Mouse (Mus musculus) hindbrain, embryonic 15.5 days (tissue): ENCODE measurements around the gene Zp3. TPM values are rescaled to one million over a fixed set of nuclear protein-coding genes. Genes with fewer than 3 reads are reported as not detected.

Experiments used
- ATAC-seq: fragments of 200-750 bp; cut with Nextera tagmentation; 2 replicates; pipeline ENCODE4 v1.8.0; 2017; ENCODE audit warnings: low read depth, moderate number of reproducible peaks, moderate TSS enrichment; ENCODE audit not compliant: low FRiP score
- H3K27ac ChIP-seq: fragments of 300-500 bp; sonication (generic); replicated peaks from 2 replicates; pipeline ENCODE4 v1.5.1; 2015; ENCODE audit warnings: mild to moderate bottlenecking, inconsistent platforms
- H3K27me3 ChIP-seq: fragments of 300-500 bp; sonication (generic); 2 replicates; pipeline ENCODE4 v1.6.1; 2015; ENCODE audit warnings: control low read depth, inconsistent platforms
- H3K36me3 ChIP-seq: fragments of 300-500 bp; sonication (generic); 2 replicates; pipeline ENCODE4 v1.6.1; 2015; ENCODE audit warnings: control low read depth, inconsistent platforms
- H3K4me1 ChIP-seq: fragments of 300-500 bp; sonication (generic); replicated peaks from 2 replicates; pipeline ENCODE4 v1.6.1; 2015; ENCODE audit warnings: control low read depth, inconsistent platforms
- H3K4me2 ChIP-seq: fragments of 300-500 bp; sonication (generic); 2 replicates; pipeline ENCODE4 v1.6.1; 2015; ENCODE audit warnings: moderate library complexity, mild to moderate bottlenecking, inconsistent platforms
- H3K4me3 ChIP-seq: fragments of 300-500 bp; sonication (generic); 2 replicates; pipeline ENCODE4 v1.5.1; 2015; ENCODE audit warnings: mild to moderate bottlenecking, inconsistent platforms
- H3K9ac ChIP-seq: fragments of 300-500 bp; sonication (generic); 2 replicates; pipeline ENCODE4 v1.6.1; 2015; ENCODE audit warnings: inconsistent platforms
- H3K9me3 ChIP-seq: fragments of 300-500 bp; sonication (generic); 2 replicates; pipeline ENCODE4 v1.6.1; 2016; ENCODE audit warnings: control low read depth, inconsistent platforms
- WGBS: fragments of 180-500 bp; shearing (Covaris S2); methylation state at CpG from one replicate; pipeline ENCODE4 v1.1.7; 2015; 5-methylcytosine and 5-hydroxymethylcytosine counted together
- polyA plus RNA-seq: library from polyadenylated mRNA; unstranded; fragments of >200 nt; fragmentation: Nextera tagmentation; extraction: Ambion mirVana; gene quantifications from 2 replicates; pipeline ENCODE4 v1.2.1, GENCODE M21; 2015

The Zp3 gene
- polyA plus RNA-seq, 1 experiment from 2014 or later = 0.21 TPM

DNA sequence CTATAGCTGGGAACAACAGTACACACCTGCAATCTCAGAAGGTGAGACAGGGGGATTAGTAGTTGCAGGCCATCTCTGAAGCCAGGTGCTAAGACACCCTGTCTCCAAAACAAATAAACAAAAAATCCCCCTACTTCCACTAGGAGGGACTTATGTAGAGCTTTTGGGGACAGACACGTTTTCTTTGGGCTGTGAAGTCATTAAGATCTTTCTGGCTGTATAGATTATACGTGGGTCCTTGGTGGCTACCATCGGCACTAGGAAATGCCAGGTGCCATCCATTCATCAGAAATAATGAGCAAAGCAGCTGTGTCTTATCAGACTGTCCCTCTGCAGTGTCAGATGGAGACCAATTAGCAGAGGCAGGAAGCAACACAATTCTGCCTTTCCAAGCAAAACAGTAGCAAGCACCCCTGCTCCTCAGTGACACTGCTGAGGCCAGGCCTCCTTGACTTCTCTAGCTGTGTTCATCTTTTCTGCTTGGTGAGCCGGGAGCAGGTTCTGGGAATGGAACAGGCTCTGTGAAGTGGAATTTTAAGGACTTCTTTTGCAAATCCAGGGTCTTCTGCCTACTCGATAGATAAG is 13.6 kb downstream of the Zp3 start:
- Histone ChIP-seq H3K4me2 (no peak overlapping the region), H3K27me3 (no peaks in the 10 kb centered on the region), H3K4me3 (no peak overlapping the region), H3K27ac (no peak overlapping the region), H3K36me3 (peaks cover 9% of the 10 kb centered on the region), H3K4me1 (peaks cover 18% of the 10 kb centered on the region), H3K9me3 (no peaks in the 10 kb centered on the region), H3K9ac (no peak overlapping the region)
- ATAC-seq = no peak
- WGBS = 50% methylated on average over 5 of the region's 5 CpGs

DNA sequence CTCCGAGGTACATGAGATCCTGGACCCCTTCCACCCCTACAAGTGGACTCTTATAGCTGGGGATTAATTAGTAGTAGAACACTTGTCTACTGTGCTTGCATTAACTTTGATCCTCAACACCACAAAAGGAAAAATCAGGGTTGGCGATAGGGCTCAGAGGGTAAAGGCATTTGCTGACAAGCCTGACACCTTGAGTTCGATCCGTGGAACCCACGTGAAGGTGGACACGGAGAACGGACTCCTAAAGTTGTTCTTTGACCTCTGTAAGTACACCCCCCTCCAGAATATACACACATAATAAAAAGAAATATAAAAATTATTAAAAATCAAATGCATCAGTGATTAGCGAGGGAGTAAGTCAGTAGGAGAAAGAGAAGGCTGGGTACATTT is 14.4 kb downstream of the Zp3 start:
- H3K9ac ChIP-seq = no peak overlapping the region
- H3K9me3 ChIP-seq = no peaks in the 10 kb centered on the region
- peaks cover 16% of the 10 kb centered on the region for H3K36me3 ChIP-seq
- no peak overlapping the region for H3K4me2 ChIP-seq
- peak overlapping the region; percentile 61 for H3K4me3 ChIP-seq
- ATAC-seq = peak; percentile 10; the same call in 1 of the 2 replicates
- H3K4me1 ChIP-seq = peaks cover 18% of the 10 kb centered on the region
- 61% methylated on average over 8 of the region's 8 CpGs for WGBS
- no peak overlapping the region for H3K27ac ChIP-seq
- no peaks in the 10 kb centered on the region for H3K27me3 ChIP-seq

DNA sequence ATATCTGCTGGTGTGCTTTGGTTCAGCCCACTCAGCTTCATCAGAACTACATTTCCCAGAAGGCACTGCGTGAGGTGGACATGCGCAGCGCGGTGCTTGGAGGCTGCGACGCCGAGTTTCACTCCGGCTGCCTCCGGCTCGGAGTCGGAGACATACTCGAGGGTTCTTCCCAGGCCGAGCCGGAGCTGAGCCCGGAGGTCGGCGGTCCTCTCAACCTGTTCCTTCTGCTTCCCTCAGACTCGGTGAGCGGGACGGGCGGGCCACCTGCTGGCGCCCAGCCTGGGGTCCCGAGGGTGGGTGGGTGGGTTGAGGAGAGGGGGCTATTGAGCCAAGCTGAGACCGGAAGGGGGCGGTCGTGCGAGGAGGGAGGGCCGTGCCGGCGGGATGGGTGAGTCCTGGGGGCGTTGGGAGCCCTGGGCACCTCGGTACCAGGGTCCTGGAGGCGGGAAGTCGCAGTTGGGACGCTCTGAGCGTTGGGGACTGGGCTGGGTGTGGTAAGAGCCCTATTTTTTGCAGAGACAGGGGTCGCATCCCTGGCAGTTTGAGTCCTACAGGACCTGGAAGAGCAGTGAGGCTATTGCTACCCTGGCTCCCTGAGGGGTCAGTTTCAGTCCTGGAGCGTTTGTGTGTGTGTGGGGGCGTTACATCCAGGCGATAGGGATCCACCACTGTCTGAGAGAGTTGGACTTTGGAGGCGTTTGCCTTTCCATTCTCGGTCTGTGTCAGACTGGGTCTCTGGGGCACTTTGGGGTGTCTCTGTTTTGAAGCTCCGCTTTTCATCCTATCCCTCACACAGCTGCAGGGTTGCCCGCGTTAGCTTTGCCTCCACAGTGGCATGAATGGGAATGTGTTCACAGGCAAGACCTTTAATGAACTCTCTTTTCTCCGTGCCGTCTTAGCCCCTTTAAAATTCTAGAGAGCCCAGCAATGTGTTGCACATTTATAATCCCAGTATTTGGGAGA is 15.1 kb downstream of the Zp3 start, which contains the start of gene Dtx2:
Dtx2 (plus strand) TSS at position 76 of the 963 bp plus-strand sequence.
- no peaks in the 10 kb centered on the region for H3K27me3 ChIP-seq
- H3K9ac ChIP-seq = peak within 1 kb of the TSS; percentile 57
- ATAC-seq = peak; percentile 94
- H3K36me3 ChIP-seq = peaks cover 16% of the 10 kb centered on the region
- H3K4me3 ChIP-seq = peak within 1 kb of the TSS; percentile 61
- H3K27ac ChIP-seq = peak within 1 kb of the TSS; percentile 90
- H3K4me1 ChIP-seq = peaks cover 18% of the 10 kb centered on the region
- no peaks in the 10 kb centered on the region for H3K9me3 ChIP-seq
- H3K4me2 ChIP-seq = peak within 1 kb of the TSS; percentile 62
- WGBS = under 1% methylated on average over 47 of the region's 47 CpGs

DNA sequence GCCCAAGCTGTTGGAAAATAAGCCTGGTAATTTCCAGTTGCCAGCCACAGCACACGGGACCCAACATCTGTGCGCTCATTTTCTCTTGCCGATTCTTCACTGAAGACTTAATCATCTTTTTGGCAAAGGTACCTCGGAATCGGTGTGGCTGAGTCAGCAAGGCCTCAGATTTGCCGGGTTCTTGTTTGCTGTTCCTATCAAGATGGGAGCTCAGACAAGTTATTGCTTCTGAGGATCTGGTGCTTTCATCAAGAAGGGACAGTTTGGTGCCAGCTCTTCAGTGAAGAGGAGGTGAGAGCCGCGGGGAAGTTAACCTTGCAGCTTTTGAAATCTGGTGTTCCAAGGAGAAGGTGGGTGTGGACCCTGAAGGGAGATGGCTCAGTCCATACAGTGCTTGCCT is 16.3 kb downstream of the Zp3 start:
- Histone ChIP-seq H3K9ac (peak overlapping the region; percentile 57; the same call in 1 of the 2 replicates), H3K9me3 (no peaks in the 10 kb centered on the region), H3K27ac (no peak overlapping the region), H3K4me1 (peaks cover 18% of the 10 kb centered on the region), H3K36me3 (peaks cover 16% of the 10 kb centered on the region), H3K4me3 (peak overlapping the region; percentile 61; the same call in 1 of the 2 replicates), H3K27me3 (no peaks in the 10 kb centered on the region), H3K4me2 (peak overlapping the region; percentile 62)
- ATAC-seq = no peak
- WGBS = 89% methylated on average over 8 of the region's 8 CpGs

DNA sequence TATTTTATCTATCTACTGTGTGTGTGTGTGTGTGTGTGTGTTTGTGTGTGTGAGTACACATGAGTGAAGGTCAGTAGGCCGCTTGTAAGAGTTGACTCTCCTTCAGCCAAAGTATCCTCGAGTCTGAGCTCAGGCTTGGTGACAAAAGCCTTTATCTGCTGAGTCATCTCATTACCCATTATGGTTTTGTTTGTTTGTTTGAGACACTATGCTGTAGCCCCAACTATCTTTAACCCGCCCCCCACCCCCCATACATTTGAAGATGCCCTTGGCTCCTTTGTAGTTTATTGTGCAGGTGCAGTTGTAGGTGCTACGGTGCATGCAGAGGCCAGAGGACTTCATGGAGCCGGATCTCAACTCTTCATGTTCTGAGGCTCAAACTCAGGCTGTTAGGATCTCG is 21.3 kb downstream of the Zp3 start:
- Histone ChIP-seq H3K36me3 (peaks cover 16% of the 10 kb centered on the region), H3K9me3 (no peaks in the 10 kb centered on the region), H3K4me3 (no peak overlapping the region), H3K27ac (no peak overlapping the region), H3K4me2 (no peak overlapping the region), H3K27me3 (no peaks in the 10 kb centered on the region), H3K9ac (no peak overlapping the region), H3K4me1 (peaks cover 12% of the 10 kb centered on the region)
- ATAC-seq = no peak
- WGBS = 99% methylated on average over 6 of the region's 6 CpGs

DNA sequence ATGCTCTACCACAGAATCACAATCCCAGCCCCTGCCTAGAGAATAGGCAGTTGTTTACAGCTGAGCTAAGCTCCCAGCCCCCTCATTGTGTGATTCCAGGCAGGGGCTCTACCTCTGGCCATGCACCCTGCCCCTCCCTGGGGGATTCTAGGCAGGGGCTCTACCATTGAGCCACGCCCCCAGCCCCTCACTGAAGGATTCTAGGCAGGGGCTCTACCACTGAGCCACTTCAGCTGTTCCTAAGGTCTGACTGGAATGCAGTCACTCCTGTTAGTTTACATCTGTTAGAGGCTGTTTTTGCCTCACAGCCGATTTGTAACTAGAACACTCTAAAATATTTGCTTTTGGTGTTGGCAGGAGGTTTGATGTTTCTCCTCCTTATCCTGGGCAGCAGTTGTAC is 22.4 kb downstream of the Zp3 start:
- H3K4me1 ChIP-seq = peaks cover 4% of the 10 kb centered on the region; the same call in 1 of the 2 replicates
- no peak for ATAC-seq
- no peak overlapping the region for H3K27ac ChIP-seq
- 86% methylated on average over 2 of the region's 2 CpGs for WGBS
- H3K36me3 ChIP-seq = peaks cover 16% of the 10 kb centered on the region
- H3K9ac ChIP-seq = no peak overlapping the region
- H3K9me3 ChIP-seq = no peaks in the 10 kb centered on the region
- H3K4me2 ChIP-seq = no peak overlapping the region
- no peak overlapping the region for H3K4me3 ChIP-seq
- no peaks in the 10 kb centered on the region for H3K27me3 ChIP-seq

DNA sequence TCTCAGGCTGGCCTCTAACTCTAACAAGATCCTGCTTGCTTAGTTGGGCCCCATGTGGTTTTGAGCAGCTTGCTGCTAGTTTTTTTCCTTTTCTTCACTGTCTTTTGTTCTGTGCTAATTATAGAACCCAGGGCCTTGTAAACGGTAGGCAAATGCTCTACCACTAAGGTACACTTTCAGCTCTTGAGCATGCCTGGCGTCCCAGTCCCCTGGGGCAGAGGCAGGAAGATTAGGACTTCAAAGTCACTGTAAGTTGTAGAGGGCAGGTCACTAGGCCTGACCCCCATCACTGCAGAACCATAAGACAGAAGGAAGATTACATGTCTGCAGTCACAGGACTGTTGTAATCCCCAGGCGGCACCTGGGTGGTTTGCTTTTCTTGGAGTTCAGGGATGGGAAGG is 22.9 kb downstream of the Zp3 start:
- ATAC-seq = no peak
- Histone ChIP-seq H3K36me3 (peaks cover 13% of the 10 kb centered on the region), H3K4me3 (no peak overlapping the region), H3K27me3 (no peaks in the 10 kb centered on the region), H3K4me1 (peaks cover 4% of the 10 kb centered on the region; the same call in 1 of the 2 replicates), H3K27ac (no peak overlapping the region), H3K9ac (no peak overlapping the region), H3K9me3 (no peaks in the 10 kb centered on the region), H3K4me2 (no peak overlapping the region)
- 50% methylated on average over 3 of the region's 3 CpGs for WGBS

DNA sequence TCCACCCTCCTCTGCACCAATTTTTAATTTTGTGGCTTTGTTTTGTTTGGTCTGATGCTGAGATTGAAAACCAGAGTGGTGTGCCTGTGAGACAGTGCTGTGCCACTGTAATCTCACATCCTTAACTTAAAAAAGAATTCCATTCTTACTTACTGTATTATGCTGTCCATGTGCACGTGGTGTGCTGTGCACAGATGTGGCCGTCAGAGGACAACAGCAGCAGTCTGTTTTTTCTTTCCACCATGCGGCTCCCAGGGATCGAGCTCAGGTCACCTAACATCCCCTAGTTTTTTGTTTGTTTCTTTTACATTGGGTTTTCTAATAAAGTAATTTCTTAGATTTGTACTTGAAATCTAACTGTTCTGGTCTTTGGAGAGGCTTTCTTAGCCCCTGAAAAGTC is 24.6 kb downstream of the Zp3 start:
- H3K4me3 ChIP-seq = no peak overlapping the region
- no peak overlapping the region for H3K9ac ChIP-seq
- no peak for ATAC-seq
- H3K9me3 ChIP-seq = no peaks in the 10 kb centered on the region
- no peaks in the 10 kb centered on the region for H3K27me3 ChIP-seq
- H3K36me3 ChIP-seq = no peaks in the 10 kb centered on the region; the same call in 1 of the 2 replicates
- H3K4me2 ChIP-seq = no peak overlapping the region
- peaks cover 4% of the 10 kb centered on the region; the same call in 1 of the 2 replicates for H3K4me1 ChIP-seq
- H3K27ac ChIP-seq = no peak overlapping the region
- 80% methylated on average over 4 of the region's 4 CpGs for WGBS

DNA sequence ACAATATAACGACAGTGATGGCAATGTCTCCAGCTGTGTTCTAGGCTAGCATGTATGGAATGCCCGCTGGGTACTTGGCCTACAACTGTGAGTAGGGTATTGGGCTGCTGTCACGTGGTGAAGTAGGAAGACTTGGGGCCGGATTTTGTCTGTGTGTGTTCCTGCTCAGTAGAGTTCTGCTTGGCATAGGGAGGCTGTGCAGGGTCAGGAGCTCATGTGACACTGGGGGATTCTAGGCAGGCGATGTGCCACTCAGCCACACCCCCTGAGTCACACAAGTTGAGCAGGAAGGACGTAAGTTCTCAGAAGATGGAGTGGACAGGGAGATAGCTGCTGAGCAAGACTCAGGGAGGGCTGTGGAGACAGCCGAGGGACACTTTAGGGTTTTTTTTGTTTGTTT is 27.8 kb downstream of the Zp3 start:
- Histone ChIP-seq H3K27me3 (no peaks in the 10 kb centered on the region), H3K4me3 (no peak overlapping the region), H3K9me3 (no peaks in the 10 kb centered on the region), H3K4me2 (no peak overlapping the region), H3K27ac (no peak overlapping the region), H3K4me1 (peaks cover 3% of the 10 kb centered on the region; the same call in 1 of the 2 replicates), H3K36me3 (peaks cover 24% of the 10 kb centered on the region), H3K9ac (no peak overlapping the region)
- 82% methylated on average over 7 of the region's 7 CpGs for WGBS
- no peak for ATAC-seq

DNA sequence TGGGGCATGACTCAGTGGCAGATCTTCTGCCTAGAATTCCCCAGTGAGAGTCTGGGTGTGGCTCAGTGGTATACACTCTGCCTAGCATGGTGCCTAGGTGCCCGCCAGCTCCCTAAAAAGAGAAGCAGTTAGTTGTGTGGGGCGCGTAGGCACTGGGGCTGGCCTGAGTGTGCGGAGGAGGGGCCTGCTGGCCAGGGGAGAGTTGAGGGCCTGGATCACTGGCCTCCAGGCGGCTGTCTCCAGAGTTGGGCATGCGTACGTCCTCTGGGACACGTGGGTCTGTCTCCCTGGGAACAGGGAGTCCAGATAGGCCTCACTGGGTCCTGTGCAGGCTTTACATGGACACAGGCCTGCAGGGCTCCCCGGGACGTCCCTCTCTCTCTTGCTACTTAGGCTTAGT is 35.0 kb downstream of the Zp3 start:
- Histone ChIP-seq H3K4me1 (peaks cover 14% of the 10 kb centered on the region; the same call in 1 of the 2 replicates), H3K4me2 (no peak overlapping the region), H3K27ac (no peak overlapping the region), H3K27me3 (no peaks in the 10 kb centered on the region), H3K9ac (no peak overlapping the region), H3K9me3 (no peaks in the 10 kb centered on the region), H3K4me3 (no peak overlapping the region), H3K36me3 (peaks cover 35% of the 10 kb centered on the region)
- no peak for ATAC-seq
- 80% methylated on average over 10 of the region's 10 CpGs for WGBS

DNA sequence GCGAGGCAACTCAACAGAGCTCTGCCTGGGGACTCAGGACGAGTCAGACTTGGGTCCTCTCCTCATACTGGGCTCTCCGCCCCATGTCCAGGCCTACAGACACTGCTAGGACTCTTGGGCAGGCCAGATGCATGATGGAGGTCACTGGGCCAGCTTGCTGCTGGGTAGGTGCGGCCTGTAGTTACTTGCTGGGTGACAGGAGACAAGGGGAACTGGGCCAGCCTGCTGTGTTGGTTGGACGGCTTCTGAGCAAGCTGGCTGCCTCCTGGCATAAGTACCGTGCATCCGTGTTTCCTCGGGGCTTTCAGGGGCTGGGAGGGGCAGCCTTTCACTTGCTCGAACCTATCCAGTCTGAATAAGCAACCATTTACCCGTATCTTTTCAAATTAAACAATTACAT is 35.7 kb downstream of the Zp3 start:
- ATAC-seq = no peak
- Histone ChIP-seq H3K27me3 (no peaks in the 10 kb centered on the region), H3K4me1 (peaks cover 14% of the 10 kb centered on the region; the same call in 1 of the 2 replicates), H3K27ac (peak overlapping the region; percentile 31; the same call in 1 of the 2 replicates), H3K36me3 (peaks cover 31% of the 10 kb centered on the region), H3K4me2 (no peak overlapping the region), H3K4me3 (no peak overlapping the region), H3K9me3 (no peaks in the 10 kb centered on the region), H3K9ac (no peak overlapping the region)
- WGBS = 69% methylated on average over 10 of the region's 10 CpGs
